Mouse (Mus musculus): Measurements from ENCODE around the gene Tmem51. TPM values are rescaled to one million over a fixed set of nuclear protein-coding genes. Genes with fewer than 3 reads are reported as not detected.
A peak's percentile ranks its signal among the peaks of the same experiment; 100 is the strongest.
"Not testable (repeated sequence)": the region's sequence is repeated elsewhere in the genome, so short reads cannot be mapped to it uniquely, and the experiment has no call there.

The Tmem51 gene
- polyA plus RNA-seq, 1 experiment from 2014 or later: 6.7 TPM

GRCm38 (mm10) chr4:142052391-142053132 lies 31.5 kb downstream of the Tmem51 start:
- 52% methylated on average over 22 of the region's 22 CpGs for WGBS
- Histone ChIP-seq H3K36me3 (replicated peaks) (no peaks in the 10 kb centered on the region), H3K27ac (peak overlapping the region; percentile 58; the same call in 1 of the 2 replicates), H3K4me1 (peaks cover 31% of the 10 kb centered on the region), H3K27me3 (ENCODE audit: poor library complexity, severe bottlenecking) (no peaks in the 10 kb centered on the region), H3K4me3 (no peak overlapping the region), H3K9me3 (no peaks in the 10 kb centered on the region)
- DNase-seq (ENCODE audit: extremely low spot score, low spot score): no peak

GRCm38 (mm10) chr4:142051883-142052282 lies 32.2 kb downstream of the Tmem51 start:
- 95% methylated on average over 6 of the region's 6 CpGs for WGBS
- H3K4me1 ChIP-seq: peaks cover 28% of the 10 kb centered on the region
- H3K4me3 ChIP-seq; H3K9me3 ChIP-seq; H3K36me3 ChIP-seq (replicated peaks); H3K27me3 ChIP-seq (ENCODE audit: poor library complexity, severe bottlenecking); DNase-seq (ENCODE audit: extremely low spot score, low spot score); H3K27ac ChIP-seq: not testable (repeated sequence)

- Histone ChIP-seq H3K4me1 (peaks cover 35% of the 10 kb centered on the region), H3K27ac (no peak overlapping the region), H3K27me3 (ENCODE audit: poor library complexity, severe bottlenecking) (no peaks in the 10 kb centered on the region), H3K36me3 (replicated peaks) (no peaks in the 10 kb centered on the region), H3K4me3 (no peak overlapping the region), H3K9me3 (no peaks in the 10 kb centered on the region)
- 94% methylated on average over 5 of the region's 5 CpGs for WGBS
- no peak for DNase-seq (ENCODE audit: extremely low spot score, low spot score)
Measured at GRCm38 (mm10) chr4:142049963-142050362, 34.1 kb downstream of the Tmem51 start.

- H3K4me3 ChIP-seq: no peak overlapping the region
- WGBS: 87% methylated on average over 8 of the region's 8 CpGs
- H3K9me3 ChIP-seq: no peaks in the 10 kb centered on the region
- peaks cover 31% of the 10 kb centered on the region for H3K4me1 ChIP-seq
- peaks cover 7% of the 10 kb centered on the region for H3K27me3 ChIP-seq (ENCODE audit: poor library complexity, severe bottlenecking)
- H3K36me3 ChIP-seq (replicated peaks): no peaks in the 10 kb centered on the region
- no peak for DNase-seq (ENCODE audit: extremely low spot score, low spot score)
- H3K27ac ChIP-seq: no peak overlapping the region
Measured at GRCm38 (mm10) chr4:142048391-142048790, 35.7 kb downstream of the Tmem51 start.

- Histone ChIP-seq H3K9me3 (no peaks in the 10 kb centered on the region), H3K36me3 (replicated peaks) (no peaks in the 10 kb centered on the region), H3K4me1 (peaks cover 25% of the 10 kb centered on the region), H3K27ac (no peak overlapping the region), H3K4me3 (no peak overlapping the region), H3K27me3 (ENCODE audit: poor library complexity, severe bottlenecking) (peaks cover 7% of the 10 kb centered on the region)
- no peak for DNase-seq (ENCODE audit: extremely low spot score, low spot score)
- WGBS: 88% methylated on average over 5 of the region's 5 CpGs
Measured at GRCm38 (mm10) chr4:142047005-142047404, 37.1 kb downstream of the Tmem51 start.

- H3K4me3 ChIP-seq: no peak overlapping the region
- H3K9me3 ChIP-seq: no peaks in the 10 kb centered on the region
- WGBS: 88% methylated on average over 7 of the region's 7 CpGs
- peaks cover 28% of the 10 kb centered on the region for H3K4me1 ChIP-seq
- H3K36me3 ChIP-seq (replicated peaks): no peaks in the 10 kb centered on the region
- no peak for DNase-seq (ENCODE audit: extremely low spot score, low spot score)
- peaks cover 7% of the 10 kb centered on the region for H3K27me3 ChIP-seq (ENCODE audit: poor library complexity, severe bottlenecking)
- no peak overlapping the region for H3K27ac ChIP-seq
Measured at GRCm38 (mm10) chr4:142046496-142046895, 37.6 kb downstream of the Tmem51 start.

- DNase-seq (ENCODE audit: extremely low spot score, low spot score): no peak
- H3K27me3 ChIP-seq (ENCODE audit: poor library complexity, severe bottlenecking): peaks cover 7% of the 10 kb centered on the region
- H3K4me1 ChIP-seq: peaks cover 30% of the 10 kb centered on the region
- H3K27ac ChIP-seq: no peak overlapping the region
- no peaks in the 10 kb centered on the region for H3K9me3 ChIP-seq
- WGBS: 86% methylated on average over 14 of the region's 14 CpGs
- no peaks in the 10 kb centered on the region for H3K36me3 ChIP-seq (replicated peaks)
- no peak overlapping the region for H3K4me3 ChIP-seq
Measured at GRCm38 (mm10) chr4:142045595-142046163, 38.4 kb downstream of the Tmem51 start.

GRCm38 (mm10) chr4:142044452-142044851 lies 39.7 kb downstream of the Tmem51 start:
- H3K27me3 ChIP-seq (ENCODE audit: poor library complexity, severe bottlenecking): peaks cover 7% of the 10 kb centered on the region
- H3K4me1 ChIP-seq: peaks cover 30% of the 10 kb centered on the region
- no peaks in the 10 kb centered on the region for H3K36me3 ChIP-seq (replicated peaks)
- H3K4me3 ChIP-seq: no peak overlapping the region
- DNase-seq (ENCODE audit: extremely low spot score, low spot score): no peak
- peak overlapping the region; percentile 56; the same call in 1 of the 2 replicates for H3K27ac ChIP-seq
- no peaks in the 10 kb centered on the region for H3K9me3 ChIP-seq
- 78% methylated on average over 12 of the region's 12 CpGs for WGBS

GRCm38 (mm10) chr4:142039662-142040353 lies 44.3 kb downstream of the Tmem51 start:
- peaks cover 43% of the 10 kb centered on the region for H3K4me1 ChIP-seq
- WGBS: 90% methylated on average over 9 of the region's 9 CpGs

GRCm38 (mm10) chr4:142037897-142038296 lies 46.2 kb downstream of the Tmem51 start:
- no peak for DNase-seq (ENCODE audit: extremely low spot score, low spot score)

More at GRCm38 (mm10) chr4:142039662-142040353, 44.3 kb downstream of the Tmem51 start:
- Histone ChIP-seq H3K36me3 (replicated peaks) (no peaks in the 10 kb centered on the region), H3K27me3 (ENCODE audit: poor library complexity, severe bottlenecking) (peaks cover 7% of the 10 kb centered on the region), H3K4me3 (no peak overlapping the region), H3K9me3 (no peaks in the 10 kb centered on the region), H3K27ac (no peak overlapping the region)
- no peak for DNase-seq (ENCODE audit: extremely low spot score, low spot score)

GRCm38 (mm10) chr4:142028533-142028932 lies 55.6 kb downstream of the Tmem51 start:
- Histone ChIP-seq H3K36me3 (replicated peaks) (no peaks in the 10 kb centered on the region), H3K4me3 (no peak overlapping the region), H3K27me3 (ENCODE audit: poor library complexity, severe bottlenecking) (no peaks in the 10 kb centered on the region), H3K27ac (no peak overlapping the region), H3K4me1 (no peaks in the 10 kb centered on the region), H3K9me3 (peaks cover 3% of the 10 kb centered on the region; the same call in 1 of the 2 replicates)
- no peak for DNase-seq (ENCODE audit: extremely low spot score, low spot score)
- 91% methylated on average over 13 of the region's 13 CpGs for WGBS

More at GRCm38 (mm10) chr4:142037897-142038296, 46.2 kb downstream of the Tmem51 start:
- no peak overlapping the region for H3K4me3 ChIP-seq
- H3K36me3 ChIP-seq (replicated peaks): no peaks in the 10 kb centered on the region
- no peaks in the 10 kb centered on the region for H3K9me3 ChIP-seq
- no peaks in the 10 kb centered on the region for H3K27me3 ChIP-seq (ENCODE audit: poor library complexity, severe bottlenecking)
- WGBS: 61% methylated on average over 4 of the region's 4 CpGs
- peaks cover 34% of the 10 kb centered on the region for H3K4me1 ChIP-seq
- H3K27ac ChIP-seq: 0 out of 2 replicates have a peak overlapping the region, but pooled peaks have one; percentile 25

GRCm38 (mm10) chr4:142026965-142027364 lies 57.1 kb downstream of the Tmem51 start:
- H3K9me3 ChIP-seq: peaks cover 3% of the 10 kb centered on the region; the same call in 1 of the 2 replicates
- no peak for DNase-seq (ENCODE audit: extremely low spot score, low spot score)
- H3K4me3 ChIP-seq: no peak overlapping the region
- 94% methylated on average over 2 of the region's 2 CpGs for WGBS
- H3K27me3 ChIP-seq (ENCODE audit: poor library complexity, severe bottlenecking): no peaks in the 10 kb centered on the region
- H3K27ac ChIP-seq: no peak overlapping the region
- no peaks in the 10 kb centered on the region for H3K4me1 ChIP-seq
- H3K36me3 ChIP-seq (replicated peaks): no peaks in the 10 kb centered on the region

GRCm38 (mm10) chr4:142024536-142024935 lies 59.6 kb downstream of the Tmem51 start:
- no peak overlapping the region for H3K4me3 ChIP-seq
- H3K4me1 ChIP-seq: peaks cover 3% of the 10 kb centered on the region; the same call in 1 of the 2 replicates
- H3K27me3 ChIP-seq (ENCODE audit: poor library complexity, severe bottlenecking): no peaks in the 10 kb centered on the region
- peaks cover 3% of the 10 kb centered on the region; the same call in 1 of the 2 replicates for H3K9me3 ChIP-seq
- 90% methylated on average over 2 of the region's 2 CpGs for WGBS
- no peak for DNase-seq (ENCODE audit: extremely low spot score, low spot score)
- H3K36me3 ChIP-seq (replicated peaks): no peaks in the 10 kb centered on the region
- H3K27ac ChIP-seq: no peak overlapping the region

Measured in forebrain, embryonic 10.5 days (tissue).